Mouse (Mus musculus): ENCODE measurements around the gene Dnaaf1. TPM values are rescaled to one million over a fixed set of nuclear protein-coding genes. Genes with fewer than 3 reads are reported as not detected.

Dnaaf1 gene
- polyA plus RNA-seq, 1 experiment: 5.3 TPM

DNA sequence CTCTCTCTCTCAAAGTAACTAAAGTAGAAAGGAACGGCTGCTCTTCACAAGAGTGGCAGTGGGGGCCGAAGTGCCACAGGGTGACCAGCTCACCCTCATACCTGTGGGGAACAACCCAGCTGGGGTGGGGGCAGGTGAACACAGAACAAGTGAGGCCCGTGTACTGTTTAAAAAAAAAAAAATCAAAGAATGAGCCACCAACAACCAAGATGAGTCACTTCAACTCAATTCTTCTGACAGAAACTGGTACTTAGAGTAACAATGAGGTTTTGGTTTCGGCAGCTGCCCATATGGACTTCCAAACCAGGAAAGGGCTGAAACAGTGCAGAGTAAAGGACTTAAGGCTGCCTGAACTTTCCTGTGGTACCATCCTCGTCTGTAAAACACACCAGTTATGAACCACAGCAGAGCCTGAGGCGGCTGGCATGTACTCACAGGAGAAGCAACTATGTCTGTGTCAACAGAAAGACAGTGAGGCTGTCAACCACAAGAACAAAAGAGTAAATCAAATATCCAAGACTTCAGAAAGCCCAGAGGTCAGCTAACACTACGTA is 26.4 kb upstream of the Dnaaf1 start:
- Histone ChIP-seq H3K4me1 (ENCODE audit: control insufficient read depth, insufficient read depth, low read length) (peaks cover 20% of the 10 kb centered on the region), H3K4me3 (replicated peaks; ENCODE audit: extremely low read depth, low read depth, low read length) (no peak overlapping the region)
- no peak for TF ChIP-seq POLR2A (IDR thresholded peaks at IDR 0.05; ENCODE audit: borderline replicate concordance, extremely low read depth, low read depth, low read length)
- DNase-seq: no peak
- WGBS: 58% methylated on average over 7 of the region's 7 CpGs

GRCm38 (mm10) chr8:119552967-119553366 is 22.1 kb upstream of the Dnaaf1 start:
- no peak for DNase-seq
- Histone ChIP-seq H3K4me1 (ENCODE audit: control insufficient read depth, insufficient read depth, low read length) (peaks cover 20% of the 10 kb centered on the region), H3K4me3 (replicated peaks; ENCODE audit: extremely low read depth, low read depth, low read length) (no peak overlapping the region)
- no peak for TF ChIP-seq CTCF (IDR thresholded peaks at IDR 0.05; ENCODE audit: insufficient read depth, low read length)
- TF ChIP-seq POLR2A (IDR thresholded peaks at IDR 0.05; ENCODE audit: borderline replicate concordance, extremely low read depth, low read depth, low read length): no peak
- 57% methylated on average over 2 of the region's 2 CpGs for WGBS

DNA sequence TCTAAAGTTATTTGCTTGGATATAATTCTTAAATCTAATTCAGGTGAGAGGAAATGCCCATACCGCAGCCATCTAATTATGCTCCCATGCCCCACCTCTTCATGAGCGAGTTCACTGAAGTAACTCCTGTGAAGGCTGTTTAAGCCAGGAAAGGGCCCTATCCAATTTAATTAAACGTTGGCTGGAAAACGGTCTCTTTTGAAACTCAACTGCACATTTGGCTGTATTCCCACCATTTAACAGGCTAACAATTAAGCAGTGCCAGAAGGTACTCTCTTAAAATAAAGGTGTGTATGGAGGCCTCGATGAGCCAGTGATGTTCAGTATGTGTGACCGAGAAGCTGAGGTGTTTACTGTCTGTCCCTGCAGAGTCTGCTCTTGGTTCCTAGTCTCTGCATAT is 19.2 kb upstream of the Dnaaf1 start:
- Histone ChIP-seq H3K4me3 (replicated peaks; ENCODE audit: extremely low read depth, low read depth, low read length) (no peak overlapping the region), H3K4me1 (ENCODE audit: control insufficient read depth, insufficient read depth, low read length) (peaks cover 19% of the 10 kb centered on the region)
- 53% methylated on average over 6 of the region's 6 CpGs for WGBS
- TF ChIP-seq POLR2A (IDR thresholded peaks at IDR 0.05; ENCODE audit: borderline replicate concordance, extremely low read depth, low read depth, low read length) (no peak), CTCF (IDR thresholded peaks at IDR 0.05; ENCODE audit: insufficient read depth, low read length) (no peak)
- DNase-seq: no peak

GRCm38 (mm10) chr8:119557132-119557531 is 17.9 kb upstream of the Dnaaf1 start:
- H3K4me3 ChIP-seq (replicated peaks; ENCODE audit: extremely low read depth, low read depth, low read length): peak overlapping the region; percentile 19
- no peak for DNase-seq
- peaks cover 17% of the 10 kb centered on the region for H3K4me1 ChIP-seq (ENCODE audit: control insufficient read depth, insufficient read depth, low read length)
- 55% methylated on average over 9 of the region's 9 CpGs for WGBS
- TF ChIP-seq POLR2A (IDR thresholded peaks at IDR 0.05; ENCODE audit: borderline replicate concordance, extremely low read depth, low read depth, low read length) (no peak), CTCF (IDR thresholded peaks at IDR 0.05; ENCODE audit: insufficient read depth, low read length) (no peak)

- TF ChIP-seq POLR2A (IDR thresholded peaks at IDR 0.05; ENCODE audit: borderline replicate concordance, extremely low read depth, low read depth, low read length) (peak; percentile 29; the same call in 1 of the 2 replicates), CTCF (IDR thresholded peaks at IDR 0.05; ENCODE audit: insufficient read depth, low read length) (no peak)
Measured at GRCm38 (mm10) chr8:119557821-119558602, 17.0 kb upstream of the Dnaaf1 start.

GRCm38 (mm10) chr8:119558603-119559401 is 16.2 kb upstream of the Dnaaf1 start, which contains the start of gene Mbtps1:
TSS of gene Mbtps1 (minus strand) at chr8:119558735.
- peak; percentile 99 for DNase-seq
- TF ChIP-seq POLR2A (IDR thresholded peaks at IDR 0.05; ENCODE audit: borderline replicate concordance, extremely low read depth, low read depth, low read length) (peak; percentile 96), CTCF (IDR thresholded peaks at IDR 0.05; ENCODE audit: insufficient read depth, low read length) (no peak)
- Histone ChIP-seq H3K4me3 (replicated peaks; ENCODE audit: extremely low read depth, low read depth, low read length) (peak within 1 kb of the TSS; percentile 64), H3K4me1 (ENCODE audit: control insufficient read depth, insufficient read depth, low read length) (peaks cover 8% of the 10 kb centered on the region)
- 5% methylated on average over 60 of the region's 63 CpGs for WGBS

More at GRCm38 (mm10) chr8:119557821-119558602, 17.0 kb upstream of the Dnaaf1 start:
- no peak for DNase-seq
- WGBS: under 1% methylated on average over 55 of the region's 55 CpGs
- H3K4me3 ChIP-seq (replicated peaks; ENCODE audit: extremely low read depth, low read depth, low read length): peak overlapping the region; percentile 53
- H3K4me1 ChIP-seq (ENCODE audit: control insufficient read depth, insufficient read depth, low read length): peaks cover 9% of the 10 kb centered on the region

DNA sequence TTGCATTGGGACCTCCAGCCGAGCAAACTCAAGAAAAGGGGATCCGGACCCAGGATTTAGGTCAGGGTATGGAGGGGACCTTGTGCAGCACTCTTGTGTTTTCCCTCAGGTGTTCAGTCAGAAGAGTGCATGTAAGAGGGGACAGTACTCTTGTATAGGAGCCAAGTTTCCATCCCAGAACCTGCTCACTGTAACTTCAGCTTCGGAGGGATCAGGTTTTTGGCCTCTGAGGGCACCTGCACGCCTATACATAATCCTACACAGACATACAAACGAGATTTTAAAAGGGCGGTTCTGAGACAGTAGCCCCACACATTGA is 15.7 kb upstream of the Dnaaf1 start:
- Histone ChIP-seq H3K4me3 (replicated peaks; ENCODE audit: extremely low read depth, low read depth, low read length) (no peak overlapping the region), H3K4me1 (ENCODE audit: control insufficient read depth, insufficient read depth, low read length) (peaks cover 8% of the 10 kb centered on the region)
- TF ChIP-seq CTCF (IDR thresholded peaks at IDR 0.05; ENCODE audit: insufficient read depth, low read length) (no peak), POLR2A (IDR thresholded peaks at IDR 0.05; ENCODE audit: borderline replicate concordance, extremely low read depth, low read depth, low read length) (no peak)
- DNase-seq: no peak
- 88% methylated on average over 6 of the region's 6 CpGs for WGBS

GRCm38 (mm10) chr8:119563849-119564251 is 11.2 kb upstream of the Dnaaf1 start:
- no peak overlapping the region for H3K4me3 ChIP-seq (replicated peaks; ENCODE audit: extremely low read depth, low read depth, low read length)
- no peak for TF ChIP-seq CTCF (IDR thresholded peaks at IDR 0.05; ENCODE audit: insufficient read depth, low read length)
- no peak for TF ChIP-seq POLR2A (IDR thresholded peaks at IDR 0.05; ENCODE audit: borderline replicate concordance, extremely low read depth, low read depth, low read length)
- 84% methylated on average over 14 of the region's 14 CpGs for WGBS
- peaks cover 3% of the 10 kb centered on the region; the same call in 1 of the 2 replicates for H3K4me1 ChIP-seq (ENCODE audit: control insufficient read depth, insufficient read depth, low read length)
- no peak for DNase-seq

DNA sequence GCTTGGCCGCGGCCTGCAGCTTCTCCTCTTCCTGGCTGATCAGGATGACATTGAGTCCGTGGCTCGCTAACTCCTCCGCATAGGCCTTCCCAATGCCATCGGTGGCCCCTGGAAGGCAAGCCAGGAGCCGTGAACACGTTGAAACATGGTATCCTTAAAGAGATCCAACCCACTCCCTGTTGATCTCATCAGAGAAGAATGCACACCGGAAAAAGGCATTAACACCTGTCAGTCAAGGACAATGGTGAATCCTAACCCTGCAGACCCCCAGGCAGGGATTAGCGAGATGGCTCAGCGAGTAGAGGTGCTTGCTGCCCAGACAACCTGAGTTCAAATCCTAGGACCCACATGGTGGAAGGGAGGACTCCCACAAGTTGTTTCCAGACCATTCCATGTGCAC is 8.7 kb upstream of the Dnaaf1 start:
- no peak for DNase-seq
- H3K4me3 ChIP-seq (replicated peaks; ENCODE audit: extremely low read depth, low read depth, low read length): no peak overlapping the region
- H3K4me1 ChIP-seq (ENCODE audit: control insufficient read depth, insufficient read depth, low read length): no peaks in the 10 kb centered on the region
- 68% methylated on average over 11 of the region's 11 CpGs for WGBS
- TF ChIP-seq CTCF (IDR thresholded peaks at IDR 0.05; ENCODE audit: insufficient read depth, low read length) (no peak), POLR2A (IDR thresholded peaks at IDR 0.05; ENCODE audit: borderline replicate concordance, extremely low read depth, low read depth, low read length) (no peak)

All from lung, adult 2 months (tissue).